Mouse (Mus musculus): ENCODE data around the gene Trdmt1. TPM values are rescaled to one million over a fixed set of nuclear protein-coding genes. Genes with fewer than 3 reads are reported as not detected.

The Trdmt1 gene
- polyA plus RNA-seq, 1 experiment from 2014 or later, result 14.0 TPM

DNA sequence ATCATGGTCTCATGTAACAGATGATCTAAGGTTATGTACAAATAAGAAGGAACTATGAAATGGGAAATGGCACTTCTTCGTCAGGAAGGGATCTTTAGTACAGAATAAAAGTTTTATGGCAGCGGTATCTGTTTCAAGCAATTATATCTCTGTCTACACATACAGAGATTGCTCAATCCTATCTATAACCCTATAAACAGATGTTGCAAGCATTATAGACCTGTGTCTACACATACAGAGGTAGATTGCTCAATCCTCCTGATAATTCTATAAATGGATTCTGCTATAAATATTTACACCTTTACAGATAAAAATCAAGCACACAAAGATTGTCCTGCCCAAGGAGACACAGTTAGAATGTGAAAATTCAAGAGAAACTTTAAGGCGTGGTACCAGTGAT lies 74.4 kb downstream of the Trdmt1 start:
- Histone ChIP-seq H3K36me3 (ENCODE audit: insufficient read depth, low read length) (no peaks in the 10 kb centered on the region), H3K4me2 (ENCODE audit: low read length) (no peak overlapping the region), H3K9me3 (replicated peaks; ENCODE audit: low read length) (no peaks in the 10 kb centered on the region), H3K4me1 (replicated peaks; ENCODE audit: insufficient read depth, low read length) (no peaks in the 10 kb centered on the region), H3K4me3 (replicated peaks; ENCODE audit: low read depth, low read length) (no peak overlapping the region), H3K27ac (no peak overlapping the region), H3K9ac (ENCODE audit: low read depth, low read length) (no peak overlapping the region), H3K27me3 (ENCODE audit: insufficient read depth, low read length) (no peaks in the 10 kb centered on the region)
- ATAC-seq (replicated peaks; ENCODE audit: low FRiP score, low read depth) (no peak), DNase-seq (ENCODE audit: low spot score) (no peak)
- TF ChIP-seq CTCF (IDR thresholded peaks at IDR 0.05; ENCODE audit: low read depth), result no peak
- 88% methylated on average over 3 of the region's 3 CpGs for WGBS

DNA sequence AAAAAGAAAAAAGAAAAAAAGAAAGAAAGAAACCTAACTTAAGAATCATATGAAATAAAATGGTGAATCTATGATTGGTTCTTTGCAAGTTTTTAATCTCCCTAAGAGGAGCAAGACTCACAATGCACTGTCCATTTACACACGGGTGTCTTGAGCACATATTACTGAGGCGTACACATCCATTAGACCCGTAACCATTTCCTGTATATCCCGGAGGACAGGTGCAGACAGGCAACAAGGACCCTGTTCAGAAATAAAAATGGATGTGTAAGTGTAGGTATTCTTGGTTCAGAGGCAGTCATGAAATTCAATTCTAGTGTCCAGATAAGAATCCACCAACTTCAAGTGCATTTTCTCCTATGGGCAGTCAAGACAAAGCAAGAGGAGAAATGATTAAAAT lies 74.8 kb downstream of the Trdmt1 start:
- H3K9me3 ChIP-seq (replicated peaks; ENCODE audit: low read length), result no peaks in the 10 kb centered on the region
- H3K27ac ChIP-seq, result no peak overlapping the region
- H3K27me3 ChIP-seq (ENCODE audit: insufficient read depth, low read length), result no peaks in the 10 kb centered on the region
- H3K9ac ChIP-seq (ENCODE audit: low read depth, low read length), result no peak overlapping the region
- no peak for ATAC-seq (replicated peaks; ENCODE audit: low FRiP score, low read depth)
- no peak overlapping the region for H3K4me3 ChIP-seq (replicated peaks; ENCODE audit: low read depth, low read length)
- no peaks in the 10 kb centered on the region for H3K36me3 ChIP-seq (ENCODE audit: insufficient read depth, low read length)
- H3K4me2 ChIP-seq (ENCODE audit: low read length), result no peak overlapping the region
- no peak for DNase-seq (ENCODE audit: low spot score)
- TF ChIP-seq CTCF (IDR thresholded peaks at IDR 0.05; ENCODE audit: low read depth), result no peak
- 83% methylated on average over 4 of the region's 4 CpGs for WGBS
- no peaks in the 10 kb centered on the region for H3K4me1 ChIP-seq (replicated peaks; ENCODE audit: insufficient read depth, low read length)

DNA sequence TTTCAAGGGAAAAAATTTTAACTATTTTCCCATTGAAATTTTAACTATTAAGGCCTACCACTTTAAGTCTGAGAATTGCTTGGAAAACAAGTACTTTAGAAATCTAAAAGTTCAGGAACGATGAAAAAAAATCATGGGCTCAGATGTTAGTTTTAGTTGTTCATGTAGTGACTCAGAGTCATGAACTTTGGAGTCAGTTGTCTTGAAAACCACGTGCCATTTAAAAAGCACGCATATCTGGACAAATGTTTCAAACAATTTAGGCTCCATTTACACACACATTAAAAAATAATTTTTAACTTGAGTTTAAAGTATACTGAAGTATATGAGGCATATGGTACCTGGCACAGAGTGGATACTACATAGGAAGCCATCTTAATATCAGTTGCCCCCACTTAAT lies 77.8 kb downstream of the Trdmt1 start:
- Histone ChIP-seq H3K27ac (no peak overlapping the region), H3K4me3 (replicated peaks; ENCODE audit: low read depth, low read length) (no peak overlapping the region), H3K36me3 (ENCODE audit: insufficient read depth, low read length) (no peaks in the 10 kb centered on the region), H3K9me3 (replicated peaks; ENCODE audit: low read length) (no peaks in the 10 kb centered on the region), H3K27me3 (ENCODE audit: insufficient read depth, low read length) (no peaks in the 10 kb centered on the region), H3K4me2 (ENCODE audit: low read length) (no peak overlapping the region), H3K4me1 (replicated peaks; ENCODE audit: insufficient read depth, low read length) (no peaks in the 10 kb centered on the region), H3K9ac (ENCODE audit: low read depth, low read length) (no peak overlapping the region)
- TF ChIP-seq CTCF (IDR thresholded peaks at IDR 0.05; ENCODE audit: low read depth), result no peak
- DNase-seq (ENCODE audit: low spot score), result no peak
- no peak for ATAC-seq (replicated peaks; ENCODE audit: low FRiP score, low read depth)
- 79% methylated on average over 3 of the region's 3 CpGs for WGBS

Other genes starting within 250 kb of the Trdmt1 start
- 13.5 and 14.7 TPM in 2 replicates for gene Cubn, start 52.9 kb downstream of the Trdmt1 start, polyA plus RNA-seq (2015; fragmentation: Nextera tagmentation; extraction: Ambion mirVana)
- 414 and 447 TPM in 2 replicates for gene Vim, start 29.3 kb upstream of the Trdmt1 start, polyA plus RNA-seq (2015; fragmentation: Nextera tagmentation; extraction: Ambion mirVana)
- 4.6 and 5.4 TPM in 2 replicates for gene St8sia6, start 249.4 kb upstream of the Trdmt1 start, polyA plus RNA-seq (2015; fragmentation: Nextera tagmentation; extraction: Ambion mirVana)